Mouse (Mus musculus) C2C12 (cell line): ENCODE results near the gene Psmc3ip.

ENCODE experiments used
- CEBPB ChIP-seq: IDR thresholded peaks from one replicate; pipeline ENCODE4 v1.6.1; 2011; ENCODE audit warnings: low read depth, mild to moderate bottlenecking, control low read depth, moderate library complexity
- CTCF ChIP-seq: IDR thresholded peaks from one replicate; pipeline ENCODE4 v1.5.1; 2011; ENCODE audit not compliant: control insufficient read depth, insufficient read depth, insufficient read length
- MAX ChIP-seq: IDR thresholded peaks from one replicate; pipeline ENCODE4 v1.6.1; 2011; ENCODE audit warnings: mild to moderate bottlenecking, control low read depth
- MYOG ChIP-seq: IDR thresholded peaks from one replicate; pipeline ENCODE4 v1.6.1; 2011; ENCODE audit not compliant: control insufficient read depth, insufficient read length; ENCODE audit errors: extremely low read depth
- USF1 ChIP-seq: IDR thresholded peaks from one replicate; pipeline ENCODE4 v1.6.1; 2011; ENCODE audit warnings: low read depth, mild to moderate bottlenecking, control low read depth, moderate library complexity

GRCm38 (mm10) chr11:101098231-101098630, 3.0 kb upstream of the Psmc3ip start:
- no peak for TF ChIP-seq CTCF
- no peak for TF ChIP-seq MYOG
- TF ChIP-seq MAX = no peak
- TF ChIP-seq CEBPB = no peak
- no peak for TF ChIP-seq USF1
